Mouse (Mus musculus): ENCODE measurements around the gene Klc1. TPM values are rescaled to one million over a fixed set of nuclear protein-coding genes. Genes with fewer than 3 reads are reported as not detected.

Gene Klc1
- polyA plus RNA-seq, 1 experiment, result 954 TPM

DNA sequence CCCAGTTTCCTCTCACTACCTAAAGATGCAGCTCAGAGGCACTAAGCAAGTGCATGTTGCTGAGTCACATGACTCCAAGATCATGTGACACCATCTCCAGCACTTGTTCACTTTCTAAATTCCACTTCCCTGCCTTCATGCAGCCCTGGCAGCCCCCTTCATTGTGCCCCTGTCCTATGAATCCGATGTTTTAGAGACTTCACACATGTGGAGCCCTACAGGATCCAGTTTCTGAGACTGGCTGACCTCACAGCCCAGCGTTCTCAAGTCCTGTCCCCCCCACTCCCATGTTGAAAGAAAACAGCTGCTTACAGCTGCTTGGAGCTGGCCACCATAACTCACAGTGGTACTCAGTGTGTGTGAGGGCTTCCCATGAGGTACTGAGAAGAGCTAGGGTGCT lies 15.2 kb upstream of the Klc1 start:
- DNase-seq (ENCODE audit: extremely low spot score in 1 of 2, low spot score in 1 of 2), result no peak

DNA sequence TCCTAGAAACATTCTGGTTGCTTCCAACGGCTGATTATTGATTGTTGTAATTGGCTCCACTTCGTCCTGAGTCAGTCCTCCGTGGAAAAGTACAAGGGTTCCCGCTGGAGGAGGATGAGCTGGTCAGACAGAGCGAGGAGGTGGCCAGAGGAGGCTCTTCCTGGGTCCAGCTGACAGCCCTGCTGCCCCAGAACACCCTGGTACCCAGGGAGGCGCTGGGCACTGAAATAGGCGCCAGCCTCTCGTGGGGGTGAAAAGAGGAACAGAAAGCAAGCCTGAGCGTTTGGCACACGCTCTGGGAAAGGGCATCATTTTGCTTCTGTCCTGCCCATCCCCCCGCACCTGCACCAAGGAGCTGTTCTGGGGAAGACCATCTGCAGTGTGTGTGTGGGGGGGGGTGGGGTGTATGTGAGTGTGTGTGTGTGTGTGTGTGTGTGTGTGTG lies 14.6 kb upstream of the Klc1 start:
- DNase-seq (ENCODE audit: extremely low spot score in 1 of 2, low spot score in 1 of 2), result no peak

DNA sequence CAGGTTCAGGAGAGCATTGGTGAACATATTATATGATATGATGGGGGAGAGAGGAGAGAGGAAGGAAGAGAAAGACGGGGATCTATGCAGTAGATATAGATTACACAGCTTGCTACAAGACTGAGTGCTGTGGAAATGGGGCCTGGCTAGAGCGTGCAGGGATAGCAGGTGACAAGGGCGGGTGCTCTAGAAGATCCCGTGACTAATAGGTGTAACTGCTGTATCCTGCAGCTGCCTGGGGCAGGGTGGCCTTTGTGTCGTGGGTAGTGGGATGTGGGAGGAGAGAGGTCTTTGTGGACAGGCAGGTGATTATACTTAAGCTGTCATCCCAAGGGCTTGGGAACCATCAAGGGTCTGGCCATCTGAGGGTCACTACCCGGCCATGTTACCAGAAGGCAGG lies 13.4 kb upstream of the Klc1 start:
- DNase-seq (ENCODE audit: extremely low spot score in 1 of 2, low spot score in 1 of 2), result no peak

DNA sequence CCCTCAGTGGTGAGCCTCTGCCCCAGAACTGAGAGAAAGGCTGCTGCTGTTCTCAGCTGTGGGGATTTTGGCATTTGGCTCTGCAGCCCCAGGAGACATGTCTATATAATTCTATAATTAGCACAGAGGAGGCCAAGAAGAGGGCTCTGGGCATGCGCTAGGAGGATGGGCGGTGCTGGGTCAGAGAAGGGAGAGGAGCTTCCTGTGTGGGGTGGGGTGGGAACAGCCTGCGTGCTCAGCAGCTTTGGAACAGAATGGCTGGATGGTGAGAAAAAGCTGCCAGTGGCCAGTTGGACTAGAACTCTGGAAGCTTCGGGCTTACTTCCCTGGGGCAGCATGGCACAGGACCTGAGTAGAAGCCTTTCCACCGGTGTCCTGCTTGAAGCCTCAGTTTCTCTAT lies 12.6 kb upstream of the Klc1 start:
- no peak for DNase-seq (ENCODE audit: extremely low spot score in 1 of 2, low spot score in 1 of 2)

DNA sequence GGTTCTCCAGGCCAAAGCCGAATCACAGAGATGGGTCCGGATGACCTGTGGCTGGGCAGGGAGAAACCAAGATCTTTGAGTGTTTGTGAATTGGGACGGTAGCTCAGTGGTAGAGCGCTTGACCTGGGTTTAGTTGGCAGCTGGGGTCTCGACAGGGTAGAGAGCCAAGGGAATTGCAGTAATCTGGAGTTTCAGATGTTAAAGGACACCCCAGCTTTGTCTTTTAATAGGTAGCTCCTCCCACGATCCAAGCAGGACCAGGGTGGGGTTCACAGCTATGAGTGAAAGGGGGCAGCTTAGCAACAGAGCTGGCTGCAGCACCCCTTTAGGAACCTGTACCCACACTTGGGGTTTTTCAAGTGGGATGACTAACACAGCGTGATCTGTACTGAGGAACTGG lies 11.2 kb upstream of the Klc1 start:
- DNase-seq (ENCODE audit: extremely low spot score in 1 of 2, low spot score in 1 of 2), result no peak

DNA sequence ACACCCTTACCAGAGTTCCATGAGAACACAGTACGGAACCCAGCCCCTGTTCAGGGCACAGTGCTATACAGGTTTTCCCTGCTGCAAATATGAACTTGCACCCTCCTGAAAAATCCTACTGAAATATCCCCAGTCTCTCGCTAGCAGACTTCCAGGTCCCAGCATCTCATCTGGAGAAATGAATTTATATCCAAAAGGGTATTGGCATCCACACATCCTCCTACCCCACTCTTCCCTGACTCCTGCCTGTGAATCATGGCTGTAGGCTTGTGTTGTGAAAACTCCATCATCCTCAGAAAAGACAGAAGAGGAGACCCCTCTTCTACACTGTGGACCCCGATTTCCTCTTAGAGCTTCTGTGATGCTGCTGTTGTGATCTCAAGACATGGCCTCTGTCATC lies 7.9 kb upstream of the Klc1 start:
- no peak for DNase-seq (ENCODE audit: extremely low spot score in 1 of 2, low spot score in 1 of 2)

DNA sequence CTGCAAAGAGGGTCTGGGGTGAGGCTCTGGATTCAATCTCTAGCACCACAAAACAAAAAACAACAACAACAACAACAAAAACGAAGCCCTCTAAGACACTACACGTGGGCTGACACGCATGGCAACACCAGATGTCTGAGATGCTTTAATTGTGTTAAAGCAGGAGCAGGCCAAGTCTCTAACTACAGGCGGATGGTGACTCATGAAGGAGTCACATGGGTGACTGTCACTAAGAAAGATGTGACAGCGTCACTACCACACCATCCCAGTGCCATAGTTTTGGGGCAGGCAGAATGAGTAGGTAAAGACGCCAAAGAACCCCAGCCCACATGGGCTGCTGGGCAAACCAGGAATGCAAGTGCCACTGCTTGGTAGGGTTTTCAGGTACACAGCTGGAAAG lies 6.2 kb upstream of the Klc1 start:
- DNase-seq (ENCODE audit: extremely low spot score in 1 of 2, low spot score in 1 of 2), result peak in 1 of 2 experiments; percentile 60

DNA sequence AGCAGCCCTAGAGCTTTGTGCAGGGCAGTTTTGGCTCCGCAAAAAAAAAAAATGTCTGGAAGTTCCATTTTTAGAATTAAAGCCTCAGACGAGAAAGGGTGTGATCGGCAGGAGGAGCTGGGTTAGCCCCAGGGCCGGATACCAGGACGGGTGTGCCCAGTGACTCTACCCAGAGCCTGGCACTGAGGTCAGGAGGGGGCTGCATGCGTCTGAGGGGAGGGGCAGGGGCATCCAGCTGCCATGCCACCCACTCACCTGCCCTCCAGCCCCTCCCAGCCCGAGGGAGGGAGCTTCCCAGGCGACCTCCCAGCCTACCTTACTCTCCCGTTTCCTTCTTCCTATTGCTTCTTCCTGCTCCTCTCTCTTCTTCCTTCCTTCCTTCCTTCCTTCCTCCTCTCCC lies 5.3 kb upstream of the Klc1 start:
- DNase-seq (ENCODE audit: extremely low spot score in 1 of 2, low spot score in 1 of 2), result no peak

DNA sequence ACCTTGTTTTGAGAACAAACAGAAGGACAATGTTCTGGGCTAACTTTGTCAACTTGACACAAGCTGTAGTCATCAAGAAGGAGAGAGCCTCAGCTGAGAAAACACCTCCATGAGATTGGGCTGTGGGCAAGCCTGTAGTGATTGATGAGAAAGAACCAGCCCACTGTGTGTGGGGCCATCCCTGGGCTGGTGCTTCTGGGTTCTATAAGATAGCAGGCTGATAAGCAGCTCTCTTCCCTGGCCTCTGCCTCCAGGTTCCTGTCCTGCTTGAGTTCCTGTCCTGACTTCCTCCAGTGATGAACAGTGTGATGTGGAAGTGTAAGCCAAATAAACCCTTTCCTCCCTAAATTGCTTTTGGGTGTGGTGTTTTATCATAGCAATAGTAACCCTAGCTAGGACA lies 3.9 kb upstream of the Klc1 start:
- DNase-seq (ENCODE audit: extremely low spot score in 1 of 2, low spot score in 1 of 2), result no peak

DNA sequence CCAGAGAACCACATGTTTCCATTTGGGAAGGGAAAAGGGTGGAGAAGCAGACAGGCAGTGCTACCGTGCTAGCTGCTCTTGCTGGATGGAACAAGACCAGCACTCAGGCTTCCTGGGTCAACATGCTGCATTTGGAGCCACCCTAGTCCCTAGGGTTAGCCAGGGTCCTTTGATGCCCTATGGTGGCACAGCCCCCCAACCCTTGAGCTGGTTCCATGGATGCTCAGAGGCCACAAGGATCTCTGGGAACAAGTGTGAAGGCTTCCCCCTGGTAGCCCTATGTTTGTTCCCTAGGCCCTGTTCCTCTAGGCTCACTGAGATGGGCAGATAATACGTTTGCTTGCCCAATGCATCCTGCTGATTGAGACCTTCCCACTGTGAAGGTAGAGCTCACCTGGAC lies 3.4 kb upstream of the Klc1 start:
- no peak for DNase-seq (ENCODE audit: extremely low spot score in 1 of 2, low spot score in 1 of 2)

DNA sequence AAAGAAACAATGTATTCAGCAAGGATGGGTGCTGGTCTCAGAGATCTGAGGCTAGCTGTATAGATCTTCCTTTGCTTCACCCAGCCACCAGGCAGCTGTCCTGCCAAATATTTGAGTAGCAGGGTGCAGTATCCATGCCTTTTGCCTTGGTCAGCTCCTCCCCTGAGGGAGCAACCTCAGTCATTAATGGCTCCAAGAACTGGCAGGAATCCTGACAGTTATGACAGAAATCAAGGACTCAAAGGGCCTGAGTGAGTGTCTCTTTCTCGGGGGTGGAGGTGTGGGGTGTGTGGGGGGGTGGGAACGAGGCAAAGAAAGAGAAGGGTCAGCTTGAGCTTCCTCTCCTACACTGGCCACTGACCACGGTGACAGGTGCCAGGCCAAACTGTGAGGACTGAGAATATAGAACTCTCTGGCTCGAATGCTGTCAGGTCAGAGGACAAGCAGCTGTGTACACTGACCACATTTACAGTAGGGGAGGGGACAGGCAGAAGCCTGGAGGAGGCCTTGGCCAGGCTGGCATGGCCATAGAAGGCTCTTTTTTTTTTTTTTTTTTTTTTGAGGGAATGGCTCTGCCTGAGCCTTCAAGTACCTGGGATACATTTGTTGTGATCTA lies 2.5 kb upstream of the Klc1 start:
- DNase-seq (ENCODE audit: extremely low spot score in 1 of 2, low spot score in 1 of 2), result no peak

DNA sequence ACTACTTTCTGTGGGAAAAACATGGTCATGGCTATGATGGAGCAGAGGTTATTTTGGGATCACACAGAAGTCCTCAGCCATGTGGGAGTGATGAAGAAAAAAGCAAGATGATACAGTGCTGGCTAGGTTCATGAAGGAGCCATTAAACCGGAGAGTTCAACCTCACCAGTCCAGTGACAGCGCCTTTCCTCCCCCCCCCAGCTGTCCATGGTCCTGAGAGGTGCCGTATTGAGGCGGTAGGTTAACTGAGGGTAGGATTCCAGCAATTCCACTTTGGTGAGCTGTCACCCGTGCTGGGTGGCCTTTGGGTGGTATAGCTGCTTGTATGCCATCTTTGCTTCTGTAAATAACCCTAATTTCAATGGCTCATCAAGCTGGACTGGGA lies 2.0 kb upstream of the Klc1 start:
- no peak for DNase-seq (ENCODE audit: extremely low spot score in 1 of 2, low spot score in 1 of 2)

DNA sequence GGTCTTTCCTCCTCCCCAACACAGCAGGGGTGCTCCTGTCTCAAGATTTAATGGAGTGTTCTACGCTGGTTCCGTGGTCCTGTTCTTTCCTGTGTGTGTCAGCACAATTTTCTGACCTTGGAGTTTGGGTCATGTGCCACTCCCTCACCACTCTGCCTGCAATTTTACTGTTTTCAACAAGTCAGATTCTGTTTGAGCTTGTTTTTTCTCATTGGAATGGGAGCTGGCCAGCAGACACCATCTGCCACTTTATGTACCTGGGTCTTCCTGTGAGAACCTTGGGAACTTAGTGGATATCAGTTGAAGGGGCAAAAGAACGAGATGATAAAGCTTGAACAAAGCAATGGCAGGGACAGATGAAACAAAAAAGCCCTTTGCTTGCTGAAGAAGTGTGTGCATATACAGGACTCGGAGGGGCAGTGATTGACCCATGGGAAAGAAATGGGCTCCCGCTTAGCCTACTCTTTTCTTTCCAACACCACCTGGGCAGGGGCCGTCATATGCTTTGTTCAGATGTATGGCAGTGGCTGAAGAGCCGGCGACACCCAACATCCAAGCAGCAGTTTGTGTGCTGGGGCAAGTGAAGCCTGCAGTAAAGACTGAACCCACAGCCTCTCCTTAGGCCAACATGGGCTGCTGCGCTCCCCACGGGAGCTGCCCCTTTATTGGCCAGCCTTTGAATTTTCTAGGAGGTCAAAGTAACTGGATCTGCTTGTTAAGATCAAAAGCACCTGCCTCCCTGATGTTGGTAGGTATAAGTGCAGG lies 906 bp upstream of the Klc1 start:
- DNase-seq (ENCODE audit: extremely low spot score in 1 of 2, low spot score in 1 of 2), result no peak

DNA sequence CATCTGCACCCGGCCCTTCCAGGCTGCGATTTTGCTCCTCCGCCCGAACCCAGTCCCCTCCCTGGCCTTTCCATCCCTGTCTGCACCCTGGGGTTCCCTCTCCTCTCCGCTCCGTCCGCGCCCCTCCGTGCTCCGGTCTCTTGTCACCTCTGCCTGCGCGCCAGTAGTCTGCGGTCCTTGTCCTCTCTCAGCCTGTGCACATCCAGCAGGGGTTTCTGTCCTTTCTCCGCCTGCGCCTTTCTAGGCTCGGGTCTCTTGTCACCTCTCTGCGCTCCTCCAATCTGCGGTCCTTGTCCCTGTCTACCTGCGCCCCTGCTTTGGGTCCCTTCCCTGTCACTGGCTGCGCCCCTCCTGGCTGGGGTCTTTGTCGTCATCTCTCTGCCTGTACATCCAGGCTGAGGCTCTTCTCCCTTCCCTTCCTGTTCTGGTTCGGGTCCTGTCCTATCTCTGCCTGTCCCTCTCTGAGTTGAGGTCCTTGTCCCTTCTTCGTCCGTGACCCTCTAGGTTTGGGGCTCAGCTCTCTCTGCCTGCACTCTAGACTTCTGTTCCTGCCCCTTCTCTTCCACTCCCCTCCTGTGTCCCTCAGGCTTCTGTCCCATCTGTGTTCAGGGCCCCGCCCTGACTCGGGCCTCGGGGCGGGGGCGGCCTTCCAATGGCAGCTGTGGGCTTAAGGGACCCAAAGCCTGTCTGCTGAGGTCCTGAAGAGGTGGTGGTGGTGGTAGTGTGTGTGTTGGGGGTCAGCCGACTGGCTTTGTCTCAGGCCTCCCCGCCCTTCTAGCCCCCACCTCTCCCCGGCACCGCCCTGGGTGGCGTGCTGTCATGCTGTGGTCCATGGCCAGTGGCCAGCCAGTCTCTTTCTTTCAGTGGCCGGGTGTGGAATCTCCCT lies 770 bp downstream of the Klc1 start:
- no peak for DNase-seq (ENCODE audit: extremely low spot score in 1 of 2, low spot score in 1 of 2)

DNA sequence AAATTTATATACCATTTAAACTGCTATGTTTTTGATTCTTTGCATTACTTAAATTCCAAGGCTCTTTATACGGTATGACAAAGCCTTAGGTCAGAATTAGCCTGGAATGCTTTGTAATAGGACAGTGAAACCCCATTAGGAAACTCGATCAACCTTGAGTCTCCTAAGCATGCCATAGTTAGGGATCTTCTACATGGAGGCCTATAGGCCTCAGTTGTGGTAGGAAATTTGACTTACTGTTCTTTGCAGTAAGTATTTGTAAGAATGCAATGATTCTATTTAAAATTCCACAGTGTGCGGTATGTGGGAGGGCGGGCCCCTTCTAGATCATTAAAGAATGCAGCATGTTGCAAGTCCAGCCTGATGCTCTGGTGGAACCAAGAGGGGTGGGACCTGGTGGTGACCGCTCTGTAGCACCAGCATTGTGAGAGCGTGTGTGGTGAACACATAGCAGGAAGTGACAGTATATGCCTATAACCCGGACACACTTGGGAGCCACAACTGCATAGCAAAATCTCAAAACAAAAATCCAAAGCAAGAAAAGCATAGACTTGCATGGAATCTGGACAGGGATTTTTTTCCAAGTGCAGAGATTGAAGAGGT lies 1.8 kb downstream of the Klc1 start:
- DNase-seq (ENCODE audit: extremely low spot score in 1 of 2, low spot score in 1 of 2), result no peak

DNA sequence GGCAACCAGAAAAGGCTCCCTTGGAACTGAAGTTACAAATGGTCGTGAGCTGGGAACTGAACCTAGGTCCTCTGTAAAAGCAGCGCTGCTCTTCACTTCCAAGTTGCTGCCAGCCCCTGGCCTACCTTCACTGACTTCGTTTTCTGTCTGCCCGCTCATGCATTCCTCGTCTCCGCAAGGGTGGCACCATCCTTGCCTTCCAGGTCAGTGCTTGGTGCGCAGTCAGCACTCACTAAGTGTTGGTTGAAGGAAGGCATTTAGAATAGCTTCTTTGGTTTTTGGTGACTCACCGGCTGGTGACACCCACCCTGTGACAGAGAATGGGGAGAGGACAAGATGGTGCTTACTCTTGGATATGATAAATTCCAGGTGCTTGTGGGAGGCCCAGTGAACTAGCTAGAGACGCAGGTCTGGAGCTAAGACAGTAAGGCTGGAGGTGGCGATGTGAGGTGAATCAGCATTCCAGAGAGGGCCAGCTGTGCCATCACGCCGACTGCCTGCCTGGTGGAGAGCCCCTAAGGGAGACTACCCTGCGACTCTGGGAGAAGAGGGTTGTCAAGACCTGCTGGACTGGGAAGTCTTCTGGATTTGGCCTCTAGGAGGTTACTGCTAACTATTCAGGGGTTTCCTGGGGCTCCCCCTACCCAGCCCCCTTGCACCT lies 4.1 kb downstream of the Klc1 start:
- peak in 1 of 2 experiments; percentile 66 for DNase-seq (ENCODE audit: extremely low spot score in 1 of 2, low spot score in 1 of 2)

DNA sequence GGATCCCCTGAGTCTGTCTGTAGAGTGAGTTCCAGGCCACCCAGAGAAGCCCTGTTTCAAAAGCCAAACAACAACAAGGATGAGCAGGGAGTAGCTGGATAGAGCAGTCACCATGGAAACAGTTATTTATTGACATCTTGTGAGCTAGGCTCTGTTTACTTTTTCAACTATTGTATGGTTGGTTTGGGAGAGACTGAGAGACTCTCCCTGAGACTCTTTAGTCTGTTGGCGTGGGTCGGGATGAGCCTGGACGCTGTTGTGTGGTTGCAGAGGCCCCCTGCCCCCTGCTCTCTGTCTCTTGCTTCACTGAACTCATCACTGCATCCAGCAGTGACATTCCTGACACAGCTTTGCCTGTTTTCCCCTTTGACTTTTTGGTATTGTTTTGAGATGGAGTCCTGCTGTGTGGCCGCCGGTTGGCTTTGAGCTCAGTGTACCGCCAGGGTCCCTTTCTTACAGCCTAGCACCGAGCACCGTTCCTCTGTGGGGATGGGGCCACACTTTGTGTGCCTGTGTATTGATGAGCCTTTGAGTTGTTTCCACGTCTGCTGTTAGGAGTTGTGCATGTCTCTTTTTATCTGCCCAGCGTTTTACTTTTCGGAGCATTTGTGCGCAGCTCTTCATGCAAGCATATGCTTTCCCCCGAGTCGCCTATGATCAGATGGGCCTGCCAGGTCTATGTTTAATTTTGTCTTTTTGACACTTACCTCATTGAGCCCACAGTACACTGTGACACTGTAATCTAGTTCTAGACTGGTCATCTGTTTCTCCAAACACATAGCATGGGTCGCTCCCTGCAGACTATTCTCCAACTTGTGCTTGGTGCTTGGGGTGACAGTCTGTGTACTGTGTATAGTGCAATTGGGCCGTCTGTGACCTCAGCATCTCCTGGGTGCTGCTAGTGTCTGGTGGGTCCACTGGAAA lies 7.9 kb downstream of the Klc1 start:
- DNase-seq (ENCODE audit: extremely low spot score in 1 of 2, low spot score in 1 of 2), result no peak

DNA sequence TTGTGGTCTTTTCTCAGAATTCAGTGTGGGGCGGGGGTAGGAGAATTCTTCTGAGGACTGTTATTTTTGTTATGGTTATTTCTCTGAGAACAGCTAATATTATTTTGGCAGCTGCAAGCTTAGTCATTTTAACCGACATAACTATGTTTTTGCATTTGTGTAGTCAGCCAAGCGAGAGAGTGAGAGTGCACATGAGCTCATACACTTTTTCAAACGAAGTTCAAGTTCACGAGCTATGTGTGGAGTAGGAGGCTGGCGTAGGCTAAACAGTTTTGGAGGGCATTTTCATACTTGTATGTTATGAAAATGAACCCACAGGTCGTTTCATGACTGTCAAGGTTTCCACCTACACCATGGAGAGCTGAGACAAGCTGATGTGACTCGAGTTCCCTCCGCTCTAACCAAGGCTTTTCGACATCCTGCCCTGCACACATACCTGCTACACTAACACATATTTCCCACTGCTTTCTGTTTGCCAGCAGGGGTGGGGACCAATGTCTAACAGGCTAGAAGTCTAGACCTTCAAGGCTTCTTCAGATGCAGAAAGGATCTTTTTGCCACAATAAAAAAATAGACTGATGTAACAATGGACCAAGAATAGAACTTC lies 9.8 kb downstream of the Klc1 start:
- no peak for DNase-seq (ENCODE audit: extremely low spot score in 1 of 2, low spot score in 1 of 2)

DNA sequence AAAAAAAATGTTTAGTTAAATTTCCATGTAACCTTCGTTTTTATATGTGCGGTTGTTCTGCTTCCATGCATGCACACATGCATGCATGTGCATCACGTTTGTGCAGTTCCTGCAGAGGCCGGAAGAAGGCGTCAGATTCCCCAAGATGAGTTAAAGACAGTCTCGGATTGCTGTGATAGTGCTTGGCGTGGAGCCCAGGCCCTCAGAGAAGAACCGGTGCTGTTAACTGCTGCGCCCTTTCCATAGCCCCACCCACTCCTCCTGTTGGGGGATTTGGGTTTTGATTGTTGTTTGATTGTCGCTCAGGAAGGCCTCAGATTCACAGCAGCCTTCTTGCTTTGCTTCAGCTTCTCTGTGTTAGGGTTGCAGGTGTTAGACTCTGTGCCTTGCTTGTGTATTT lies 10.7 kb downstream of the Klc1 start:
- DNase-seq (ENCODE audit: extremely low spot score in 1 of 2, low spot score in 1 of 2), result peak in 1 of 2 experiments; percentile 50

Data from frontal cortex, adult 2 months (tissue).